Mouse (Mus musculus): ENCODE data around the gene Grin2b.
"Not testable (repeated sequence)": the region's sequence is repeated elsewhere in the genome, so short reads cannot be mapped to it uniquely, and the experiment has no call there.

- not testable (repeated sequence) for TF ChIP-seq CTCF, EP300 (IDR thresholded peaks at IDR 0.05; ENCODE audit: low read depth)
Measured at GRCm38 (mm10) chr6:135826776-135827175, 346.5 kb downstream of the Grin2b start.
